Mouse (Mus musculus): ENCODE data around the gene Fsip1. TPM values are rescaled to one million over a fixed set of nuclear protein-coding genes. Genes with fewer than 3 reads are reported as not detected.

Gene Fsip1
- polyA plus RNA-seq, 1 experiment from 2014 or later: 3.4 TPM

DNA sequence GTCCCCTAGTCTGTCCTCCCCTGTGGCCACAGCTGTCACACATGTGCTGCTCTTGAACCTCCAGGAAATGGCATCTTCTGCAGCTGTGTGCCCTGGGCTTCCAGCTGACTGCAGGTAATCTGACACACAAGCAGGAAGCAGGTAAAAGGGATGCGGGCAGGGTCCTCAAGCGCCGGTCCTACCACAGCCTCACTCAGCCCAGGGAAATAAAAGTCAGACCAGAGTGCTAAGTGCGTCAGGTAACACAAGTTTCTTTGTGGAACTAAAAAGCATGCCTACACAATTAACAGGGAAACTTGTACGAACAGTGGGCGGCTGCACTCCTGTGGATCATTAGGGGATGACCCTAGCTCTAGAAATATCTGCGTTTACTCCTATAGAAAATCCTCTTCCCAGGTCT is 20.6 kb downstream of the Fsip1 start:
- no peaks in the 10 kb centered on the region for H3K9me3 ChIP-seq (ENCODE audit: control insufficient read depth, low read length)
- ATAC-seq (ENCODE audit: low read depth): no peak
- H3K9ac ChIP-seq (replicated peaks; ENCODE audit: low read depth, low read length): no peak overlapping the region
- H3K4me2 ChIP-seq (ENCODE audit: low read depth, low read length): no peak overlapping the region
- H3K36me3 ChIP-seq (ENCODE audit: control insufficient read depth, insufficient read depth, low read length): no peaks in the 10 kb centered on the region
- H3K4me3 ChIP-seq (ENCODE audit: low read depth, low read length): no peak overlapping the region
- H3K27ac ChIP-seq (ENCODE audit: low read depth, low read length): no peak overlapping the region
- 87% methylated on average over 7 of the region's 7 CpGs for WGBS
- no peaks in the 10 kb centered on the region for H3K27me3 ChIP-seq (ENCODE audit: control insufficient read depth, insufficient read depth, low read length)
- H3K4me1 ChIP-seq (ENCODE audit: control insufficient read depth, insufficient read depth, low read length): no peaks in the 10 kb centered on the region

GRCm38 (mm10) chr2:118235614-118236013 is 21.2 kb downstream of the Fsip1 start:
- ATAC-seq (ENCODE audit: low read depth): no peak
- 76% methylated on average over 3 of the region's 3 CpGs for WGBS
- no peaks in the 10 kb centered on the region for H3K36me3 ChIP-seq (ENCODE audit: control insufficient read depth, insufficient read depth, low read length)

DNA sequence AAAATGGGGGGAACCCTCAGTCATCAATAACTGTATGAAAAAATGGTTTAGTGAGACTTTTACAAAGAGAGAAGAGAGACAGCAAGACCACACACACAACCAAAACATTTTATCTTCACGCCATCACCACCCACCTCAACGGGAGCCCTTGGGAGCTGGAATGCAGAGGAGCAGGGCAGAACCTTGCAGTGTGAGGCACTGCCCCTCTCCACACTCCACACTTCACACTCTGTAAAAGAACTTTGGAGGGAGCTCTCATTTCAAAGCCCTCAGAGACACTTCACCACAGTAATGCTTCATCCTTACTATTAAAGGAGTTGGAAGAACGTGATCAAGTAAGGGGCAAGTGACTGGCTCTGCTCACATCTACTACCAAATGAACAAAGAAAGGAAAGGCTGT is 26.2 kb downstream of the Fsip1 start:
- Histone ChIP-seq H3K9me3 (ENCODE audit: control insufficient read depth, low read length) (no peaks in the 10 kb centered on the region), H3K9ac (replicated peaks; ENCODE audit: low read depth, low read length) (no peak overlapping the region), H3K4me1 (ENCODE audit: control insufficient read depth, insufficient read depth, low read length) (no peaks in the 10 kb centered on the region), H3K4me3 (ENCODE audit: low read depth, low read length) (no peak overlapping the region), H3K36me3 (ENCODE audit: control insufficient read depth, insufficient read depth, low read length) (no peaks in the 10 kb centered on the region), H3K27me3 (ENCODE audit: control insufficient read depth, insufficient read depth, low read length) (no peaks in the 10 kb centered on the region), H3K27ac (ENCODE audit: low read depth, low read length) (no peak overlapping the region), H3K4me2 (ENCODE audit: low read depth, low read length) (no peak overlapping the region)
- no peak for ATAC-seq (ENCODE audit: low read depth)
- 80% methylated on average over 3 of the region's 3 CpGs for WGBS

More at GRCm38 (mm10) chr2:118235614-118236013, 21.2 kb downstream of the Fsip1 start:
- Histone ChIP-seq H3K9me3 (ENCODE audit: control insufficient read depth, low read length) (no peaks in the 10 kb centered on the region), H3K27me3 (ENCODE audit: control insufficient read depth, insufficient read depth, low read length) (no peaks in the 10 kb centered on the region), H3K27ac (ENCODE audit: low read depth, low read length) (no peak overlapping the region), H3K4me1 (ENCODE audit: control insufficient read depth, insufficient read depth, low read length) (no peaks in the 10 kb centered on the region), H3K4me2 (ENCODE audit: low read depth, low read length) (no peak overlapping the region), H3K9ac (replicated peaks; ENCODE audit: low read depth, low read length) (no peak overlapping the region), H3K4me3 (ENCODE audit: low read depth, low read length) (no peak overlapping the region)

DNA sequence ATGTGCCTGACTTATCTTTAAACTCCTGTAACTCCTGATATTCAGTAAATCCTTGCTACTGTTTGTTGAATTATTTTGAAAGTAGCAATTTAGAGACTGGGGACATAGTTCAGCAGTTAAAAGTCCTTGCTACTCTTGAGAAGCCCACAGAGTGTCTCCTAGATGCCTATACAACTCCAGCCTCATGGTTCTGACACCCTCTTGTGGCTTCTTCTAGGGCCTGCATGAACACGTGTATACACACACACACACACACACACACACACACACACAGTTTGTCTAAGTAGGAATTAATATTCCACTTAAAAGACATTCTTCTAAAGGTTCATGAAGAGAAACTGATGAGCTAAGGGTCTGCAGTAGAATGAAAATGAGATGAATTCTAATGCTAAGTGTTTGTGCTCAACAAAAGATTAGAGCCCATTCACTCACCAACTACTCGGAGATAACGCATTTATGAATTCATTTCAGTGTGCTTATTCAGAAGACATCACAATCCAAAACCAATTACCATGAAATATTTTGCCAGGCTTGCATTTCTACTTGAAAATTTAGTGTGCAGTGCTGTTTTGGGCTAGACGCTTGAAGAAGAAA is 28.2 kb downstream of the Fsip1 start:
- WGBS: 76% methylated on average over 4 of the region's 4 CpGs
- H3K27ac ChIP-seq (ENCODE audit: low read depth, low read length): no peak overlapping the region
- no peak overlapping the region for H3K9ac ChIP-seq (replicated peaks; ENCODE audit: low read depth, low read length)
- H3K36me3 ChIP-seq (ENCODE audit: control insufficient read depth, insufficient read depth, low read length): no peaks in the 10 kb centered on the region
- no peak overlapping the region for H3K4me2 ChIP-seq (ENCODE audit: low read depth, low read length)
- H3K4me3 ChIP-seq (ENCODE audit: low read depth, low read length): no peak overlapping the region
- no peak for ATAC-seq (ENCODE audit: low read depth)
- H3K27me3 ChIP-seq (ENCODE audit: control insufficient read depth, insufficient read depth, low read length): no peaks in the 10 kb centered on the region
- H3K9me3 ChIP-seq (ENCODE audit: control insufficient read depth, low read length): no peaks in the 10 kb centered on the region
- no peaks in the 10 kb centered on the region for H3K4me1 ChIP-seq (ENCODE audit: control insufficient read depth, insufficient read depth, low read length)

- Histone ChIP-seq H3K27ac (ENCODE audit: low read depth, low read length) (no peak overlapping the region), H3K4me3 (ENCODE audit: low read depth, low read length) (no peak overlapping the region), H3K4me1 (ENCODE audit: control insufficient read depth, insufficient read depth, low read length) (no peaks in the 10 kb centered on the region), H3K4me2 (ENCODE audit: low read depth, low read length) (no peak overlapping the region), H3K9me3 (ENCODE audit: control insufficient read depth, low read length) (no peaks in the 10 kb centered on the region), H3K36me3 (ENCODE audit: control insufficient read depth, insufficient read depth, low read length) (no peaks in the 10 kb centered on the region), H3K9ac (replicated peaks; ENCODE audit: low read depth, low read length) (no peak overlapping the region), H3K27me3 (ENCODE audit: control insufficient read depth, insufficient read depth, low read length) (no peaks in the 10 kb centered on the region)
- 83% methylated on average over 10 of the region's 10 CpGs for WGBS
- ATAC-seq (ENCODE audit: low read depth): no peak
Observed at GRCm38 (mm10) chr2:118225316-118226041, 31.3 kb downstream of the Fsip1 start.

DNA sequence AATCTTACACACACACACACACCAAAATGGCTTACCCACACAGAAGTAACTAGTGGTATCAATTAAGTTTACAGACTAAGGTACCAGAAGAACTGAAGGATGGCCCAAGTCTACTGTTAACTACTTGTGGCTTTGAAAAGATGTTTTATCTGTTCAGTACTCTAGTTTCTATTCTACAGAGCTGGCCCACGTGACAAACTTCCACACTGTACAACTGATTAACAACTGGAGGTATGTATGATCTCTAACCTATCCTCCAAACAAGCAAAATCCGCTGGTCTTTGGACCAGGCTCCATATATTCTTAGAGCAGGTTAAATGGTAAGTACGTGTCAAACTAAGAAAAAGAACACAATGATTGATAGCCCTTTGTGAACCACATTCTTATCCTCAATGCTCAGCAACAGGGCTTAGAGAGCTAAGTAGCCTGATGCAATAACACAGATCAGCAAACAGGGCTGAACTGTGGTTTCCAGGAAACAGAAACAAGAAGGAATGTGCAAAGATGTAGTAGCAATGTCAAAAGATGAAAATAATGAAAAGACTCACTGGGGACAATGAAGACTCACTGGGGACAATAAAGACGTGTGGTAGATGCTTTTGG is 38.7 kb downstream of the Fsip1 start:
- H3K9me3 ChIP-seq (ENCODE audit: control insufficient read depth, low read length): no peaks in the 10 kb centered on the region
- H3K36me3 ChIP-seq (ENCODE audit: control insufficient read depth, insufficient read depth, low read length): no peaks in the 10 kb centered on the region
- no peak overlapping the region for H3K9ac ChIP-seq (replicated peaks; ENCODE audit: low read depth, low read length)
- H3K27ac ChIP-seq (ENCODE audit: low read depth, low read length): no peak overlapping the region
- no peak overlapping the region for H3K4me2 ChIP-seq (ENCODE audit: low read depth, low read length)
- ATAC-seq (ENCODE audit: low read depth): no peak
- 22% methylated on average over 4 of the region's 4 CpGs for WGBS
- H3K4me1 ChIP-seq (ENCODE audit: control insufficient read depth, insufficient read depth, low read length): no peaks in the 10 kb centered on the region
- H3K27me3 ChIP-seq (ENCODE audit: control insufficient read depth, insufficient read depth, low read length): no peaks in the 10 kb centered on the region
- no peak overlapping the region for H3K4me3 ChIP-seq (ENCODE audit: low read depth, low read length)

DNA sequence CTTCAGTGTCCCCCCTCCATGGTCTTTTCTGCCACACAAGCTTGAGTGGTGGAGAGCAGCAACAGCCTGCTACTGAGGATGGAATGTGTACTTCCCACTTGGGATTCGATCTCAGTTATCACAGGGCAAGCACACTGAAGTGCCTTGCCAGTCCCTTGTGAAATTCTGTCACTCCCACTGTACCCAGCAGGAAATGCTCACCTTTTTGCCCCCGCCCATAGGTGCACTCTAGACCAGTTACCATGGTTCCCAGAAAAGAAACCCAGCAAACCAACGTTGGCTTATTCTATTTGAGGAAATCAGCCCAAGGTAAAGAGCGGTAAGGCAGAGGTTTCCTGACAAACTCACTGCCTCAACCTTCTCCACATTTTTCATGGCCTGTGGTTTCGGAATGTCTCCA is 47.1 kb downstream of the Fsip1 start:
- H3K4me2 ChIP-seq (ENCODE audit: low read depth, low read length): no peak overlapping the region
- no peak overlapping the region for H3K9ac ChIP-seq (replicated peaks; ENCODE audit: low read depth, low read length)
- H3K27ac ChIP-seq (ENCODE audit: low read depth, low read length): no peak overlapping the region
- H3K4me3 ChIP-seq (ENCODE audit: low read depth, low read length): no peak overlapping the region
- WGBS: 84% methylated on average over 5 of the region's 5 CpGs
- no peaks in the 10 kb centered on the region for H3K36me3 ChIP-seq (ENCODE audit: control insufficient read depth, insufficient read depth, low read length)
- H3K27me3 ChIP-seq (ENCODE audit: control insufficient read depth, insufficient read depth, low read length): no peaks in the 10 kb centered on the region
- ATAC-seq (ENCODE audit: low read depth): no peak
- peaks cover 3% of the 10 kb centered on the region; the same call in 1 of the 2 replicates for H3K4me1 ChIP-seq (ENCODE audit: control insufficient read depth, insufficient read depth, low read length)
- H3K9me3 ChIP-seq (ENCODE audit: control insufficient read depth, low read length): no peaks in the 10 kb centered on the region

DNA sequence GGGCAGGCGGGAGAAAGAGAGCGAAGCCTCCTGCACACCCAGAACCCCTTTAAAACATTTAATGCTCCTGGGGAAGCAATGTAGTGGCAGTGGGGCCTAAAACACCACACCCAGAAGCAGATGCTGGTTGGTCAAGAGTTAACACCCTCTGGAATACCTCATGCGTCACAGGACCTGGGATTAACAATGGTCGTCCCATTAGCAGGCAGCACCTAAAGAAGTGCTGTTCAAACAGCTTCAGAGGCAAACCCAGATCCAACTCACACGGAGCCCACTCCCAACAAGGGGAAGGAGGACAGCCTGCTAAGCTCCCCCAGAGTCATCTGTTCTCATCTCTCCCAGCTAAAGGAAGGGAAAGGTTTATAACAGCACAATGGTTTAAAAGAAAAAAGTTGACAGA is 48.1 kb downstream of the Fsip1 start:
- H3K4me1 ChIP-seq (ENCODE audit: control insufficient read depth, insufficient read depth, low read length): peaks cover 14% of the 10 kb centered on the region
- 33% methylated on average over 5 of the region's 5 CpGs for WGBS

DNA sequence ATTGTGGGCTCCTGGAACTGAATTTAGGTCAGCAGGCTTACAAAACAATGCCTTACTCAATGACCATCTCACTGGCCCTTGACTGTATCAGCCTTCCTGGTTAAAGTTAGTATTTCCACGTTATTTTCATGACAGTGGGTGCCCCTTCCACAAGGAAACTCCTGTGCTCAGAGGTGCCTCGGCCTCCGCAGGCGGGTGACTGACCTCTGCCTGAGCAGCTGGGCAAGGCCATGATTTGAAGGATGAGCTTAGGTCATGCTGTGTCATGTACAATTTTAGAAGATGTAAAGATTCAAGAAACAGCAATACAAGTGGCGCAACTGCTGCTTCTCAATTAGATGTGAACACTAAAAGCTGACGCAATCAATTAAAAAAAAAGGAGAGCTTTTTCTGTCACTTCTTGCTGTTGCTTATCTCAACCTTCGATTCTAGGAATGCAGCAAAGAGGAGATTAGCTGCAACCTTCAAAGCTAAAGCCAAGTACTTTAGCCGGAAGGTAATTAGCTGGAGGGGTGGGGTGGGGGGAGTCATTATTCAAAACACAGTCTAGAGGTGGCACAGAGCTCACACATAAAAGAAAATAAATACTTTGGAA is 50.7 kb downstream of the Fsip1 start:
- 42% methylated on average over 8 of the region's 8 CpGs for WGBS
- H3K36me3 ChIP-seq (ENCODE audit: control insufficient read depth, insufficient read depth, low read length): no peaks in the 10 kb centered on the region
- no peaks in the 10 kb centered on the region for H3K9me3 ChIP-seq (ENCODE audit: control insufficient read depth, low read length)
- no peak for ATAC-seq (ENCODE audit: low read depth)
- H3K4me3 ChIP-seq (ENCODE audit: low read depth, low read length): no peak overlapping the region
- H3K27me3 ChIP-seq (ENCODE audit: control insufficient read depth, insufficient read depth, low read length): no peaks in the 10 kb centered on the region
- H3K27ac ChIP-seq (ENCODE audit: low read depth, low read length): no peak overlapping the region
- H3K4me2 ChIP-seq (ENCODE audit: low read depth, low read length): no peak overlapping the region
- H3K4me1 ChIP-seq (ENCODE audit: control insufficient read depth, insufficient read depth, low read length): peaks cover 25% of the 10 kb centered on the region
- H3K9ac ChIP-seq (replicated peaks; ENCODE audit: low read depth, low read length): no peak overlapping the region

More for the DNA sequence above, 48.1 kb downstream of the Fsip1 start:
- Histone ChIP-seq H3K4me3 (ENCODE audit: low read depth, low read length) (no peak overlapping the region), H3K9ac (replicated peaks; ENCODE audit: low read depth, low read length) (no peak overlapping the region), H3K4me2 (ENCODE audit: low read depth, low read length) (no peak overlapping the region), H3K9me3 (ENCODE audit: control insufficient read depth, low read length) (no peaks in the 10 kb centered on the region), H3K27ac (ENCODE audit: low read depth, low read length) (no peak overlapping the region), H3K27me3 (ENCODE audit: control insufficient read depth, insufficient read depth, low read length) (no peaks in the 10 kb centered on the region), H3K36me3 (ENCODE audit: control insufficient read depth, insufficient read depth, low read length) (no peaks in the 10 kb centered on the region)
- ATAC-seq (ENCODE audit: low read depth): no peak

Data from neural tube, embryonic 14.5 days (tissue).